Mouse (Mus musculus) G1E (cell line): Measurements from ENCODE around the gene Thsd7a.

Experiments used
- CTCF ChIP-seq: IDR thresholded peaks from 2 replicates; pipeline ENCODE4 v1.5.1; 2012; ENCODE audit warnings: low read depth, low read length, inconsistent platforms, mixed read lengths
- GATA1 ChIP-seq: IDR thresholded peaks from 2 replicates; pipeline ENCODE4 v1.6.1; 2012; ENCODE audit warnings: borderline replicate concordance, low read length, inconsistent platforms, mixed read lengths
- GATA2 ChIP-seq: IDR thresholded peaks from 2 replicates; pipeline ENCODE4 v1.6.1; 2012; ENCODE audit warnings: low read depth, low read length, inconsistent platforms, borderline replicate concordance
- POLR2AphosphoS5 ChIP-seq: IDR thresholded peaks from 2 replicates; pipeline ENCODE4 v1.6.1; 2012; ENCODE audit warnings: low read depth, low read length, inconsistent platforms; ENCODE audit not compliant: insufficient replicate concordance
- TAL1 ChIP-seq: conservative IDR thresholded peaks from 2 replicates; pipeline ENCODE4 v1.6.1; 2012; ENCODE audit warnings: low read depth, low read length, inconsistent platforms, mixed read lengths

DNA sequence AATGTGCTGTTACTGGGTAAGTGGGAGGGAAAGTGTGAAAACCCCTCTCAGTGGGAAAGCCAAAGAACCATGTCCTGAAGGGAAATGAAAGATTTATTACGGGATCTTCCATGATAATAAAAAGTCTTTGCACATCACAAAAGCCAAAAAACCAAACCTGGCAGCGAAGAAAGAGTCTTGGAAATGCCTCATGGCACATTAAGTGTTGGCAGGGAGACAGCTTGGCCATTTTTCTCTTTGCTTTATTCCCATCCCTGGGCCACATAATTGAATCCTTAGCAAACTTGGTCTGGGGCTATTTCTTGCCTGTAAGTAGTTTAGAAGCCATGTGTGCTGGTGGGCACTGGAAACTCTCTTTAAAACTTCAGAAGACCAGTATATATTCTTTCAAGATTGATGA is 344.8 kb downstream of the Thsd7a start:
- TF ChIP-seq CTCF (no peak), TAL1 (no peak), POLR2AphosphoS5 (no peak), GATA1 (no peak), GATA2 (no peak)
